Mouse (Mus musculus) embryo, embryonic 11 days (tissue): ENCODE data around the gene Rpl10-ps3.
A peak's percentile ranks its signal among the peaks of the same experiment; 100 is the strongest.

Experiments
- DNase-seq: peaks from one replicate; pipeline ENCODE4 v3.0.0-alpha.2; 2015

Gene Rpl10-ps3

DNA sequence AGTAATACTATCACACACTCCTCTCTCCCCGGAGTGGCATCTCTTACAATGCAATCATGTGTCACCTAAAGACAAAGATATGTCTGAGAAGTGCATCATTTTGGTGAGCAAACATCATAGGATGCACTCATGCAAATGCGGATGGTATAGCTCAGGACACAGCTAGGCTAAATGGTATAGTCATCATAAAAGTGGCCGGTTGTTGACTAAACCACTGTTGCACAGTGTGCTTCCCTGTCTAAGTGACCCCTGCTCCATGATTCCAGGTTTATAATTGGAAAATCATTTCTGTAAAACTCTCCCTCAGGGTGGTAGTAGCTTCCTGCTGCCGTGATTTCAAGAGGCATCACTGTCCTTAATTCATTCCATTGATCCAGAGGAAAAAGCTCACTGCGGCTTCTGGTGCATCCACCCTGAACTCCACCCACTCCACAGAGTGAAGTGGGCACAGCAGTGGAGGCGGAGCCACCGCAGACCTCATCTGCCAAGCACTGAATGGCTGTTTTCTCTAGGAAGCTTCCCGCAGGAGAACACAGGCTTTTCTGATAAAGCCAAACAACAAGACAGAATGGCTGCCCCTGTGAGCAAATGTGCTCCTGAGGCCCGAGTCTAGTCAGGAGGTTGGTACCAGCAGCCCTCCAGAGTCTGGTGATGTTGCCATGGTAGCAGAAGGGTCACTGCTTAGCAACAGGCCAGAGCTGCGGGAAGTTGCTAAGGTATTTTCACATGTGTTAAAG is 38.9 kb downstream of the Rpl10-ps3 start:
- DNase-seq: peak; percentile 58

DNA sequence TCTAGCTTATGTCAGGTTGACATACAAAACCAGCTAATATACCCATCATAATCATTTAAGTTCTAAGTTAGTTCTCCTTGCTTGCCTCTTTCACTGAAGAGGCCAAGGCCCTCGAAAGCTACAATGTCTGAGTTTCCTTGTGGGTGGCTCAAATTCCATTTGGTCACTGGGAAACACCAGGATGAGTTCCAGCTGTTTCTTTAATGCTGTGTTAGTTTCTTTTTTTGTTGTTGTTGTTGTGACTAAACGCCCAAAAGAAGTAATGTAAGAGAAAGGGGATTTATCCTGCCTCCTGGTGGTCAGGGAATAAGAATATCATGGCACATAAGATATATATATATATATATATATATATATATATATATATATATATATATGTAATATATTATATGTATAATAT is 39.7 kb downstream of the Rpl10-ps3 start:
- no peak for DNase-seq

DNA sequence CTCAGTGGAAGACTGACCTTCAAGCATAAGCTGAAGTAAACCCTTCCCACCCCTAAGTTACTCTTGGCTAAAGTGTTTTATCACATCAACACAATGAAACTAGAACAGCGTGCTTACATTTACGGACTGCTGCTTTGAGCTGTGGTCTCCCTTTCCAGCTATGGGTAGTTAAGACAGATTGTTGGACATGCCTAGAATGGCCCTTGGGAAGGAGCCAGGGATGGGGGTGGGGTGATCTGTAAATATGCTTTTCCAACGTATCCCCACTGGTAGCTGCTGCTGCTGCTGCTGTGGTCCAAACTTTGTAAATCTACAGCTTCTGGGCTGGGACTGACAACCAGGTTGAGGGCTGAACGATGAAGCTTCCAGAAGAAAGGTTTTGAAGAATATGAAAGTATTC is 40.8 kb downstream of the Rpl10-ps3 start:
- no peak for DNase-seq

DNA sequence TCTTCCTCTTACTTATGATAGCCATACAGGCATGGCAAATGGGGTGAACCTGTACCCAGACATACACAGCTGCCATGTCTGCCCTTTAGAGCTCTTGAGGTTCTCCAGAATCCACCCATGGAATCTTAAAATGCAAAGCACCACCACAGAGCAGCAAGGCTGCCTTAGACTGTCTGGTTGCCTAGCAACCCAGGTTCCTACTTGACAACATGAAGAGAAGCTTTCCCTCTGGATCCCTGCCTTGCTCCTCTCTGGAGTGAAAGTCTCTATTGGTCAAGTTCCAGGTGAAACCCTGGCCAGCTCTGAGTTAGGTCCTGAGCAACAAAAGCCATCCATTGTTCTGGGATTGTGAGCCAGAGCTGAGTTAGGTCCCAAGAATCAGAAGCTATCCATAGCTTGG is 43.0 kb downstream of the Rpl10-ps3 start:
- DNase-seq: peak; percentile 26

DNA sequence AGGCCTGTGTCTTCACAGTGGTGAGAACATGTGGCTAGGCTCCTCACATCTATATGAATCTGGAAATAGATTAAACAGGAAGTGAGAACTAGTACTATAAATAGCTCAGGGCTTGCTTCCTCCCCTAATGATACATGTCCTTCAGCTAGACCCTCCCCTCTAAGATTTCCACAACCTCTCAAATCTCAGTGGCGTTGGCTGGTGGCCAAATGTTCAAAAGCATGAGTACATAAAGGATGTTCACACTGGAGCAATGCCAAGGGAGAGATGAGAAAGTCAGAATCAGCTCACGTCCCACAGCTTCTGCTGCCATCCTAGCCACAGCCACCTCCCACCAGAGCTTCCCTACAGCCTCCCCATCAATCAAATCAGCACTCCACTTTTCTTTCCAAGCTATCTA is 46.4 kb downstream of the Rpl10-ps3 start:
- DNase-seq: no peak
